Comparison of ENCODE assay signal across 9 mouse cellular contexts in genomic region chr5:102149481-102150129, GRCm38 (mm10).
DNase-seq lines count a peak whose midpoint lies in the region; ATAC-seq and TF ChIP-seq lines count a peak whose summit lies in the region.
"Had no signal": no experiment of that assay in that cellular context is flagged by ENCODE, and none has a peak within 500 bp of the region (broad histone marks: within the 10 kb centered on the region; RNA-seq: fewer than 3 reads in every experiment).

No protein-coding gene starts in this region.

- DNase-seq in heart, adult 2 months: peak; percentile 32 to 75
- peak; percentile 94 for DNase-seq in forebrain, embryonic 14.5 days (ENCODE audit: low spot score)
- peak; percentile 93 for DNase-seq in hindbrain, postnatal 0 days (ENCODE audit: low spot score)
- DNase-seq in left cerebral cortex, postnatal 10 days (ENCODE audit: extremely low spot score in 1 of 2, low spot score in 2 of 2): peak; percentile 80 to 87
- peak; percentile 5 to 14 for DNase-seq in spleen, postnatal 36 days (ENCODE audit: low spot score in 2 of 2)

- H3K79me2 ChIP-seq in heart, adult 2 months (replicated peaks; ENCODE audit: control insufficient read depth, insufficient read depth, low read length): no peaks in the 10 kb centered on the region

- TF ChIP-seq CTCF in heart, adult 2 months (IDR thresholded peaks at IDR 0.05): peak; percentile 93
- peak; percentile 95 for TF ChIP-seq CTCF in hindbrain, postnatal 0 days (IDR thresholded peaks at IDR 0.05; ENCODE audit: low read depth)

- H3K9ac ChIP-seq in heart, adult 2 months (ENCODE audit: low read depth, low read length): no peak overlapping the region
- no peak overlapping the region for H3K9ac ChIP-seq in heart, embryonic 11.5 days (ENCODE audit: low read depth, low read length)
- no peak overlapping the region for H3K9ac ChIP-seq in forebrain, embryonic 14.5 days (ENCODE audit: low read length)
- no peak overlapping the region for H3K9ac ChIP-seq in hindbrain, postnatal 0 days (replicated peaks; ENCODE audit: low read length)
- H3K9ac ChIP-seq in midbrain, embryonic 13.5 days (replicated peaks): no peak overlapping the region

- no peak overlapping the region for H3K4me3 ChIP-seq in heart, adult 2 months
- no peak overlapping the region for H3K4me3 ChIP-seq in heart, embryonic 11.5 days (ENCODE audit: low read depth, low read length)
- H3K4me3 ChIP-seq in forebrain, embryonic 14.5 days (ENCODE audit: low read depth, low read length): no peak overlapping the region
- no peak overlapping the region for H3K4me3 ChIP-seq in hindbrain, postnatal 0 days (ENCODE audit: low read length)
- H3K4me3 ChIP-seq in midbrain, embryonic 13.5 days (replicated peaks): no peak overlapping the region

- no peaks in the 10 kb centered on the region for H3K36me3 ChIP-seq in heart, adult 2 months (ENCODE audit: control insufficient read depth, insufficient read depth, low read length)
- H3K36me3 ChIP-seq in heart, embryonic 11.5 days (ENCODE audit: control insufficient read depth, insufficient read depth, low read length): no peaks in the 10 kb centered on the region
- H3K36me3 ChIP-seq in forebrain, embryonic 14.5 days (ENCODE audit: control insufficient read depth, insufficient read depth, low read length): no peaks in the 10 kb centered on the region
- H3K36me3 ChIP-seq in hindbrain, postnatal 0 days (ENCODE audit: insufficient read depth, low read length): no peaks in the 10 kb centered on the region
- H3K36me3 ChIP-seq in midbrain, embryonic 13.5 days: no peaks in the 10 kb centered on the region
- H3K36me3 ChIP-seq: G1E had no signal

- TF ChIP-seq POLR2A in heart, adult 2 months (IDR thresholded peaks at IDR 0.05; ENCODE audit: insufficient read depth, low read depth, low read length): no peak

- H3K4me1 ChIP-seq in heart, adult 2 months (ENCODE audit: control insufficient read depth, insufficient read depth, low read length): no peaks in the 10 kb centered on the region
- H3K4me1 ChIP-seq in heart, embryonic 11.5 days (ENCODE audit: control insufficient read depth, insufficient read depth, low read length): no peaks in the 10 kb centered on the region
- H3K4me1 ChIP-seq in forebrain, embryonic 14.5 days (ENCODE audit: control insufficient read depth, insufficient read depth, low read length): no peaks in the 10 kb centered on the region
- H3K4me1 ChIP-seq in hindbrain, postnatal 0 days (ENCODE audit: insufficient read depth, low read length): no peaks in the 10 kb centered on the region
- H3K4me1 ChIP-seq in midbrain, embryonic 13.5 days (replicated peaks): peaks cover 14% of the 10 kb centered on the region

- ATAC-seq in heart, embryonic 11.5 days (replicated peaks; ENCODE audit: insufficient number of reproducible peaks, low FRiP score, low TSS enrichment): no peak
- peak; percentile 31; the same call in 1 of the 2 replicates for ATAC-seq in cerebellum, adult (ENCODE audit: insufficient number of reproducible peaks, low FRiP score, low TSS enrichment)
- ATAC-seq in forebrain, embryonic 14.5 days: peak; percentile 80
- ATAC-seq in hindbrain, postnatal 0 days: peak; percentile 88
- ATAC-seq in midbrain, embryonic 13.5 days: peak; percentile 81

- H3K27me3 ChIP-seq in heart, adult 2 months (ENCODE audit: control insufficient read depth, insufficient read depth, low read length): no peaks in the 10 kb centered on the region
- no peaks in the 10 kb centered on the region for H3K27me3 ChIP-seq in heart, embryonic 11.5 days (ENCODE audit: control insufficient read depth, insufficient read depth, low read length)
- no peaks in the 10 kb centered on the region for H3K27me3 ChIP-seq in forebrain, embryonic 14.5 days (replicated peaks; ENCODE audit: control insufficient read depth, insufficient read depth, low read length)
- no peaks in the 10 kb centered on the region for H3K27me3 ChIP-seq in hindbrain, postnatal 0 days (ENCODE audit: insufficient read depth, low read length)
- H3K27me3 ChIP-seq in midbrain, embryonic 13.5 days: no peaks in the 10 kb centered on the region

- no peaks in the 10 kb centered on the region for H3K9me3 ChIP-seq in heart, embryonic 11.5 days (replicated peaks; ENCODE audit: control insufficient read depth, low read length)
- no peaks in the 10 kb centered on the region for H3K9me3 ChIP-seq in forebrain, embryonic 14.5 days (replicated peaks; ENCODE audit: control insufficient read depth, low read length)
- no peaks in the 10 kb centered on the region for H3K9me3 ChIP-seq in hindbrain, postnatal 0 days (ENCODE audit: low read length)
- no peaks in the 10 kb centered on the region for H3K9me3 ChIP-seq in midbrain, embryonic 13.5 days

- H3K27ac ChIP-seq in heart, adult 2 months: no peak overlapping the region
- H3K27ac ChIP-seq in heart, embryonic 11.5 days (ENCODE audit: low read depth, low read length): no peak overlapping the region
- no peak overlapping the region for H3K27ac ChIP-seq in forebrain, embryonic 14.5 days (ENCODE audit: low read depth, low read length)
- H3K27ac ChIP-seq in hindbrain, postnatal 0 days: no peak overlapping the region
- H3K27ac ChIP-seq in midbrain, embryonic 13.5 days: 0 out of 2 replicates have a peak overlapping the region, but pooled peaks have one; percentile 11

- 47% methylated on average over 14 of the region's 14 CpGs for WGBS in heart, adult 2 months
- 43% methylated on average over 14 of the region's 14 CpGs for WGBS in heart, embryonic 11.5 days (ENCODE audit: insufficient replicate concordance)
- WGBS in forebrain, embryonic 14.5 days: 50% methylated on average over 14 of the region's 14 CpGs
- 38% methylated on average over 14 of the region's 14 CpGs for WGBS in hindbrain, postnatal 0 days
- 42% methylated on average over 14 of the region's 14 CpGs for WGBS in midbrain, embryonic 13.5 days

- peak; percentile 50; the same call in 1 of the 2 replicates for TF ChIP-seq EP300 in heart, adult 2 months (IDR thresholded peaks at IDR 0.05; ENCODE audit: insufficient read depth, low read depth, low read length)

- intact Hi-C loops in heart, adult 2 months (cut with DNase I): loop anchor here (5.0 kb wide), 1 partner anchor 543 kb away; no protein-coding TSS in a partner anchor
- intact Hi-C loops in left cerebral cortex, postnatal 10 days (cut with DNase I): loop anchor here (5.0 kb wide), 3 partner anchors 58 to 723 kb away; no protein-coding TSS in a partner anchor

- H3K4me2 ChIP-seq in heart, embryonic 11.5 days: no peak overlapping the region
- no peak overlapping the region for H3K4me2 ChIP-seq in forebrain, embryonic 14.5 days (ENCODE audit: low read length)
- no peak overlapping the region for H3K4me2 ChIP-seq in hindbrain, postnatal 0 days (ENCODE audit: low read depth, low read length)
- no peak overlapping the region for H3K4me2 ChIP-seq in midbrain, embryonic 13.5 days (replicated peaks)

Comparison
In these comparisons a context has a peak if more than half of its experiments do, and no peak if none do; other contexts are left out.
1. DNase-seq: peak in every context shown above with its lines; median percentile 94 in forebrain, embryonic 14.5 days; 93 in hindbrain, postnatal 0 days; 84 in left cerebral cortex, postnatal 10 days; 54 in heart, adult 2 months; 10 in spleen, postnatal 36 days.